Mouse (Mus musculus) brown adipose tissue, adult 24 weeks (tissue): ENCODE measurements around the gene Ccdc96. TPM values are rescaled to one million over a fixed set of nuclear protein-coding genes. Genes with fewer than 3 reads are reported as not detected.

ENCODE experiments used
- H3K27ac ChIP-seq: fragments of 200-500 bp; replicated peaks from 2 replicates; pipeline ENCODE4 v1.5.1; 2012; ENCODE audit warnings: low read depth, mild to moderate bottlenecking, low read length
- H3K4me1 ChIP-seq: fragments of 200-500 bp; 2 replicates; pipeline ENCODE4 v1.6.1; 2012; ENCODE audit warnings: low read length, mixed read lengths; ENCODE audit not compliant: control insufficient read depth, insufficient read depth, insufficient read length
- H3K4me3 ChIP-seq: fragments of 200-500 bp; 2 replicates; pipeline ENCODE4 v1.5.1; 2012; ENCODE audit warnings: low read depth, mild to moderate bottlenecking, low read length, moderate library complexity; ENCODE audit not compliant: insufficient read depth
- polyA plus RNA-seq: library from polyadenylated mRNA; stranded (reverse); fragments of >200 nt; gene quantifications from 2 replicates; pipeline ENCODE4 v1.2.4, GENCODE M21; 2012; ENCODE audit not compliant: missing spikeins, insufficient read depth, insufficient read length

The Ccdc96 gene
- polyA plus RNA-seq, 1 experiment = 0.48 TPM

GRCm38 (mm10) chr5:36529698-36530097 lies 45.3 kb downstream of the Ccdc96 start:
- H3K27ac ChIP-seq = 0 out of 2 replicates have a peak overlapping the region, but pooled peaks have one; percentile 1
- no peaks in the 10 kb centered on the region for H3K4me1 ChIP-seq
- H3K4me3 ChIP-seq = peak overlapping the region; percentile 76

GRCm38 (mm10) chr5:36530129-36530751 lies 45.9 kb downstream of the Ccdc96 start:
- Histone ChIP-seq H3K27ac (0 out of 2 replicates have a peak overlapping the region, but pooled peaks have one; percentile 18), H3K4me1 (no peaks in the 10 kb centered on the region), H3K4me3 (peak overlapping the region; percentile 76)

GRCm38 (mm10) chr5:36534455-36535030 lies 50.2 kb downstream of the Ccdc96 start:
- Histone ChIP-seq H3K27ac (no peak overlapping the region), H3K4me1 (no peaks in the 10 kb centered on the region), H3K4me3 (no peak overlapping the region)

- no peaks in the 10 kb centered on the region for H3K4me1 ChIP-seq
- H3K27ac ChIP-seq = no peak overlapping the region
- no peak overlapping the region for H3K4me3 ChIP-seq
These were observed 51.2 kb downstream of the Ccdc96 start for GRCm38 (mm10) chr5:36535438-36536176.

- Histone ChIP-seq H3K4me3 (no peak overlapping the region), H3K4me1 (no peaks in the 10 kb centered on the region; the same call in 1 of the 2 replicates), H3K27ac (no peak overlapping the region)
These were observed 52.0 kb downstream of the Ccdc96 start for GRCm38 (mm10) chr5:36536424-36536823.

Other genes starting within 250 kb of the Ccdc96 start
- gene Sorcs2, start 86.4 kb upstream of the Ccdc96 start, polyA plus RNA-seq = 24.9 and 28.5 TPM in 2 replicates
- 146 and 149 TPM in 2 replicates for gene Grpel1, start 19.6 kb upstream of the Ccdc96 start, polyA plus RNA-seq
- gene Tada2b, start 303 bp upstream of the Ccdc96 start, polyA plus RNA-seq = 26.5 and 32.9 TPM in 2 replicates
- gene Tbc1d14, start 108.7 kb downstream of the Ccdc96 start, polyA plus RNA-seq = 8.7 and 8.8 TPM in 2 replicates
- 62.7 and 65.5 TPM in 2 replicates for gene D5Ertd579e, start 211.4 kb downstream of the Ccdc96 start, polyA plus RNA-seq